Mouse (Mus musculus) thymus, adult 2 months (tissue): ENCODE measurements around the gene Usp6nl. TPM values are rescaled to one million over a fixed set of nuclear protein-coding genes. Genes with fewer than 3 reads are reported as not detected.

Source experiments
- DNase-seq: peaks from one replicate; pipeline ENCODE4 v3.0.0; 2021
- H3K27ac ChIP-seq: fragments of 200-500 bp; 2 replicates; pipeline ENCODE4 v1.5.1; 2012; ENCODE audit warnings: low read length, control low read depth; ENCODE audit not compliant: control insufficient read depth, insufficient read depth
- H3K27me3 ChIP-seq: fragments of 200-500 bp; 2 replicates; pipeline ENCODE4 v1.6.1; 2012; ENCODE audit warnings: mild to moderate bottlenecking, low read length, moderate library complexity, mixed read lengths; ENCODE audit not compliant: control insufficient read depth, insufficient read depth
- H3K36me3 ChIP-seq: fragments of 200-500 bp; 2 replicates; pipeline ENCODE4 v1.6.1; 2012; ENCODE audit warnings: mild to moderate bottlenecking, low read length, moderate library complexity; ENCODE audit not compliant: control insufficient read depth, insufficient read depth
- H3K4me1 ChIP-seq: fragments of 200-500 bp; replicated peaks from 2 replicates; pipeline ENCODE4 v1.6.1; 2012; ENCODE audit warnings: low read length; ENCODE audit not compliant: control insufficient read depth, insufficient read depth
- H3K4me3 ChIP-seq: fragments of 200-500 bp; 2 replicates; pipeline ENCODE4 v1.5.1; 2012; ENCODE audit warnings: mild to moderate bottlenecking, low read length, control low read depth, moderate library complexity; ENCODE audit not compliant: control insufficient read depth, insufficient read depth
- CTCF ChIP-seq: fragments of 200-500 bp; IDR thresholded peaks from 2 replicates; pipeline ENCODE4 v1.5.1; 2012; ENCODE audit warnings: mild to moderate bottlenecking, control low read depth, low read length, moderate library complexity, borderline replicate concordance; ENCODE audit not compliant: control insufficient read depth, poor library complexity, insufficient read depth; ENCODE audit errors: extremely low read depth
- POLR2A ChIP-seq: fragments of 200-500 bp; IDR thresholded peaks from 2 replicates; pipeline ENCODE4 v1.6.1; 2012; ENCODE audit warnings: mild to moderate bottlenecking, low read length, control low read depth, moderate library complexity; ENCODE audit not compliant: control insufficient read depth, poor library complexity, insufficient read depth; ENCODE audit errors: extremely low read depth
- WGBS: fragments of 180-500 bp; shearing (Covaris S2); methylation state at CpG from one replicate; pipeline ENCODE4 v1.1.7; 2018; 5-methylcytosine and 5-hydroxymethylcytosine counted together
- polyA plus RNA-seq: library from polyadenylated mRNA; depleted of rRNA; stranded (reverse); fragments of >200 nt; gene quantifications from 2 replicates; pipeline ENCODE4 v1.2.3, GENCODE M21; 2012; rRNA removed

The Usp6nl gene
- polyA plus RNA-seq, 1 experiment = 7.2 TPM

DNA sequence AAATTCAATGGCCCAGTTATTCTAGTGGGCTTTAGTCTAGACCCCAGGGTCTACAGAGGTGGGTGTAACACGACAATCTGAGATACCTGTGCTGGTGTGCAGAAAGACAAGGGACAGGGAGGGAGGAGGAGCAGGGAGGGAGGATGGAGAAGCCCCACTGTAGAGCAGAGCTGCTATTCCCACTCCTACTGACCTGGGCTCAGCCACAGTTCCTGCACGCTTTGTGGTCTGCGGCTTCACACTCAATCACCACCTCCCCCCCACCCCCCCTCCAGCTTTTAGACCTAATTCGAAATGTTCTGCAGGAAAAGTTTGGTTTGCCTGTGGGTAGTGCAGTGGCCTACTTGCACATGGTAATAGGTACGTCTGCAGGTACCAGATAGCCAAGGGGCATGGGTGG is 171.4 kb downstream of the Usp6nl start:
- 8% methylated on average over 5 of the region's 5 CpGs for WGBS
- Histone ChIP-seq H3K36me3 (no peaks in the 10 kb centered on the region), H3K4me1 (no peaks in the 10 kb centered on the region), H3K4me3 (no peak overlapping the region), H3K27ac (no peak overlapping the region), H3K27me3 (no peaks in the 10 kb centered on the region)
- TF ChIP-seq CTCF (no peak), POLR2A (no peak)
- DNase-seq = no peak

Other genes with a start within 250 kb of the Usp6nl start
- 2.5 and 2.9 TPM in 2 replicates for gene Proser2, start 192.5 kb upstream of the Usp6nl start, polyA plus RNA-seq
- 3.9 and 5.3 TPM in 2 replicates for gene Echdc3, start 109.6 kb upstream of the Usp6nl start, polyA plus RNA-seq